Mouse (Mus musculus) neural tube, embryonic 15.5 days (tissue): ENCODE measurements around the gene Podxl2. TPM values are rescaled to one million over a fixed set of nuclear protein-coding genes. Genes with fewer than 3 reads are reported as not detected.

Source experiments
- ATAC-seq: fragments of 200-750 bp; cut with Nextera tagmentation; 2 replicates; pipeline ENCODE4 v1.8.0; 2017; ENCODE audit warnings: mild to moderate bottlenecking, moderate TSS enrichment, moderate library complexity; ENCODE audit not compliant: low FRiP score
- H3K27ac ChIP-seq: fragments of 300-500 bp; sonication (generic); replicated peaks from 2 replicates; pipeline ENCODE4 v1.5.1; 2015; ENCODE audit warnings: mild to moderate bottlenecking, inconsistent platforms
- H3K27me3 ChIP-seq: fragments of 300-500 bp; sonication (generic); replicated peaks from 2 replicates; pipeline ENCODE4 v1.6.1; 2015; ENCODE audit warnings: inconsistent platforms
- H3K36me3 ChIP-seq: fragments of 300-500 bp; sonication (generic); 2 replicates; pipeline ENCODE4 v1.6.1; 2015; ENCODE audit warnings: inconsistent platforms
- H3K4me1 ChIP-seq: fragments of 300-500 bp; sonication (generic); 2 replicates; pipeline ENCODE4 v1.6.1; 2015; ENCODE audit warnings: inconsistent platforms
- H3K4me2 ChIP-seq: fragments of 300-500 bp; sonication (generic); 2 replicates; pipeline ENCODE4 v1.6.1; 2015; ENCODE audit warnings: inconsistent platforms, mild to moderate bottlenecking, moderate library complexity
- H3K4me3 ChIP-seq: fragments of 300-500 bp; sonication (generic); replicated peaks from 2 replicates; pipeline ENCODE4 v1.5.1; 2015; ENCODE audit warnings: mild to moderate bottlenecking, inconsistent platforms
- H3K9ac ChIP-seq: fragments of 300-500 bp; sonication (generic); replicated peaks from 2 replicates; pipeline ENCODE4 v1.6.1; 2015; ENCODE audit warnings: mild to moderate bottlenecking, inconsistent platforms
- H3K9me3 ChIP-seq: fragments of 300-500 bp; sonication (generic); replicated peaks from 2 replicates; pipeline ENCODE4 v1.6.1; 2016; ENCODE audit warnings: inconsistent platforms
- WGBS: fragments of 180-500 bp; shearing (Covaris S2); methylation state at CpG from one replicate; pipeline ENCODE4 v1.1.7; 2015; ENCODE audit warnings: mixed read lengths; 5-methylcytosine and 5-hydroxymethylcytosine counted together
- polyA plus RNA-seq: library from polyadenylated mRNA; unstranded; fragments of >200 nt; fragmentation: Nextera tagmentation; extraction: Ambion mirVana; gene quantifications from 2 replicates; pipeline ENCODE4 v1.2.1, GENCODE M21; 2015

The Podxl2 gene
- polyA plus RNA-seq, 1 experiment from 2014 or later, result 640 TPM

- Histone ChIP-seq H3K4me1 (peaks cover 38% of the 10 kb centered on the region), H3K9ac (peak overlapping the region; percentile 51), H3K4me3 (peak overlapping the region; percentile 84), H3K27me3 (no peaks in the 10 kb centered on the region), H3K4me2 (peak overlapping the region; percentile 82), H3K27ac (peak overlapping the region; percentile 90), H3K9me3 (no peaks in the 10 kb centered on the region), H3K36me3 (peaks cover 50% of the 10 kb centered on the region)
- ATAC-seq, result peak; percentile 18
- whole genome bisulfite sequencing, result under 1% methylated on average over 32 of the region's 32 CpGs
Observed at GRCm38 (mm10) chr6:88842731-88843151, 32.1 kb downstream of the Podxl2 start.

- peaks cover 51% of the 10 kb centered on the region for H3K36me3 ChIP-seq
- H3K27me3 ChIP-seq, result no peaks in the 10 kb centered on the region
- peak within 1 kb of the TSS; percentile 84 for H3K4me3 ChIP-seq
- peak within 1 kb of the TSS; percentile 87 for H3K9ac ChIP-seq
- ATAC-seq, result peak; percentile 95
- peak within 1 kb of the TSS; percentile 90 for H3K27ac ChIP-seq
- peaks cover 38% of the 10 kb centered on the region for H3K4me1 ChIP-seq
- WGBS, result under 1% methylated on average over 72 of the region's 72 CpGs
- H3K9me3 ChIP-seq, result no peaks in the 10 kb centered on the region
- H3K4me2 ChIP-seq, result peak within 1 kb of the TSS; percentile 82
Observed at GRCm38 (mm10) chr6:88841781-88842689, 32.8 kb downstream of the Podxl2 start, which contains the start of gene Abtb1. Gene Abtb1 (minus strand): TSS chr6:88841984.

- Histone ChIP-seq H3K9me3 (no peaks in the 10 kb centered on the region), H3K4me2 (peak overlapping the region; percentile 82), H3K9ac (peak overlapping the region; percentile 87), H3K36me3 (peaks cover 51% of the 10 kb centered on the region), H3K27me3 (no peaks in the 10 kb centered on the region), H3K4me3 (peak overlapping the region; percentile 84), H3K4me1 (peaks cover 38% of the 10 kb centered on the region), H3K27ac (peak overlapping the region; percentile 90)
- under 1% methylated on average over 20 of the region's 22 CpGs for WGBS
- peak; percentile 21 for ATAC-seq
Observed at GRCm38 (mm10) chr6:88841514-88841780, 33.4 kb downstream of the Podxl2 start.

- no peak for ATAC-seq
- no peaks in the 10 kb centered on the region for H3K9me3 ChIP-seq
- peak overlapping the region; percentile 90 for H3K27ac ChIP-seq
- peak overlapping the region; percentile 84 for H3K4me3 ChIP-seq
- H3K27me3 ChIP-seq, result no peaks in the 10 kb centered on the region
- H3K36me3 ChIP-seq, result peaks cover 52% of the 10 kb centered on the region
- peak overlapping the region; percentile 87 for H3K9ac ChIP-seq
- WGBS, result 52% methylated on average over 9 of the region's 9 CpGs
- H3K4me2 ChIP-seq, result peak overlapping the region; percentile 82
- H3K4me1 ChIP-seq, result peaks cover 38% of the 10 kb centered on the region
Observed at GRCm38 (mm10) chr6:88840791-88841513, 33.9 kb downstream of the Podxl2 start.

- H3K4me1 ChIP-seq, result peaks cover 38% of the 10 kb centered on the region
- H3K9ac ChIP-seq, result no peak overlapping the region
- no peaks in the 10 kb centered on the region for H3K9me3 ChIP-seq
- no peak for ATAC-seq
- no peak overlapping the region for H3K4me3 ChIP-seq
- 78% methylated on average over 3 of the region's 3 CpGs for WGBS
- peaks cover 53% of the 10 kb centered on the region for H3K36me3 ChIP-seq
- H3K27me3 ChIP-seq, result no peaks in the 10 kb centered on the region
- H3K4me2 ChIP-seq, result peak overlapping the region; percentile 82
- H3K27ac ChIP-seq, result no peak overlapping the region
Observed at GRCm38 (mm10) chr6:88840211-88840610, 34.6 kb downstream of the Podxl2 start.

GRCm38 (mm10) chr6:88839135-88839970, 35.5 kb downstream of the Podxl2 start:
- no peaks in the 10 kb centered on the region for H3K27me3 ChIP-seq
- H3K4me1 ChIP-seq, result peaks cover 35% of the 10 kb centered on the region
- H3K4me3 ChIP-seq, result no peak overlapping the region
- WGBS, result 87% methylated on average over 26 of the region's 26 CpGs
- ATAC-seq, result no peak
- H3K4me2 ChIP-seq, result no peak overlapping the region
- H3K27ac ChIP-seq, result no peak overlapping the region
- H3K9me3 ChIP-seq, result no peaks in the 10 kb centered on the region
- H3K36me3 ChIP-seq, result peaks cover 51% of the 10 kb centered on the region
- no peak overlapping the region for H3K9ac ChIP-seq

- Histone ChIP-seq H3K4me3 (no peak overlapping the region), H3K4me2 (no peak overlapping the region), H3K9ac (no peak overlapping the region), H3K4me1 (peaks cover 35% of the 10 kb centered on the region), H3K27ac (no peak overlapping the region), H3K9me3 (no peaks in the 10 kb centered on the region), H3K36me3 (peaks cover 46% of the 10 kb centered on the region), H3K27me3 (no peaks in the 10 kb centered on the region)
- WGBS, result 91% methylated on average over 10 of the region's 10 CpGs
- no peak for ATAC-seq
Observed at GRCm38 (mm10) chr6:88838613-88839012, 36.2 kb downstream of the Podxl2 start.

- peaks cover 29% of the 10 kb centered on the region for H3K4me1 ChIP-seq
- H3K4me3 ChIP-seq, result no peak overlapping the region
- H3K4me2 ChIP-seq, result no peak overlapping the region
- no peak overlapping the region for H3K27ac ChIP-seq
- no peaks in the 10 kb centered on the region for H3K9me3 ChIP-seq
- H3K27me3 ChIP-seq, result no peaks in the 10 kb centered on the region
- H3K36me3 ChIP-seq, result peaks cover 46% of the 10 kb centered on the region
- WGBS, result 88% methylated on average over 12 of the region's 12 CpGs
- no peak overlapping the region for H3K9ac ChIP-seq
- no peak for ATAC-seq
Observed at GRCm38 (mm10) chr6:88837999-88838398, 36.8 kb downstream of the Podxl2 start.

- Histone ChIP-seq H3K4me2 (no peak overlapping the region), H3K9me3 (no peaks in the 10 kb centered on the region), H3K27ac (no peak overlapping the region), H3K27me3 (no peaks in the 10 kb centered on the region), H3K36me3 (peaks cover 46% of the 10 kb centered on the region), H3K9ac (no peak overlapping the region), H3K4me1 (peaks cover 24% of the 10 kb centered on the region), H3K4me3 (no peak overlapping the region)
- no peak for ATAC-seq
- WGBS, result 83% methylated on average over 28 of the region's 28 CpGs
Observed at GRCm38 (mm10) chr6:88836178-88836819, 38.5 kb downstream of the Podxl2 start.

- no peak for ATAC-seq
- Histone ChIP-seq H3K27ac (no peak overlapping the region), H3K9me3 (no peaks in the 10 kb centered on the region), H3K4me3 (no peak overlapping the region), H3K4me2 (no peak overlapping the region), H3K9ac (no peak overlapping the region), H3K4me1 (peaks cover 13% of the 10 kb centered on the region), H3K27me3 (no peaks in the 10 kb centered on the region), H3K36me3 (peaks cover 46% of the 10 kb centered on the region)
- WGBS, result 88% methylated on average over 5 of the region's 5 CpGs
Observed at GRCm38 (mm10) chr6:88835047-88835446, 39.8 kb downstream of the Podxl2 start.
